ENCODE assay signal across 12 mouse cellular contexts in genomic region chr7:105513845-105514291, GRCm38 (mm10). TPM values are rescaled to one million over a fixed set of nuclear protein-coding genes. Genes with fewer than 3 reads are reported as not detected.
DNase-seq lines count a peak whose midpoint lies in the region; ATAC-seq and TF ChIP-seq lines count a peak whose summit lies in the region.
"Had no signal": no experiment of that assay in that cellular context is flagged by ENCODE, and none has a peak within 500 bp of the region (broad histone marks: within the 10 kb centered on the region; RNA-seq: fewer than 3 reads in every experiment).

No protein-coding gene starts in this region.

- no peak overlapping the region for H3K9ac ChIP-seq in midbrain, embryonic 12.5 days (replicated peaks)
- no peak overlapping the region for H3K9ac ChIP-seq in midbrain, embryonic 11.5 days (ENCODE audit: low read length)
- H3K9ac ChIP-seq in hindbrain, embryonic 16.5 days (ENCODE audit: low read depth, low read length), result no peak overlapping the region
- no peak overlapping the region for H3K9ac ChIP-seq in intestine, postnatal 0 days (ENCODE audit: low read depth, low read length)
- H3K9ac ChIP-seq: limb, embryonic 13.5 days had no signal

- H3K27me3 ChIP-seq in midbrain, embryonic 12.5 days, result peaks cover 59% of the 10 kb centered on the region
- H3K27me3 ChIP-seq in midbrain, embryonic 11.5 days (ENCODE audit: control insufficient read depth, insufficient read depth, low read length), result peaks cover 35% of the 10 kb centered on the region
- no peaks in the 10 kb centered on the region for H3K27me3 ChIP-seq in hindbrain, embryonic 16.5 days (replicated peaks; ENCODE audit: control insufficient read depth, insufficient read depth, low read length)
- no peaks in the 10 kb centered on the region for H3K27me3 ChIP-seq in intestine, postnatal 0 days (replicated peaks; ENCODE audit: control insufficient read depth, insufficient read depth, low read length)

- H3K27ac ChIP-seq in midbrain, embryonic 12.5 days (replicated peaks), result no peak overlapping the region
- no peak overlapping the region for H3K27ac ChIP-seq in midbrain, embryonic 11.5 days (ENCODE audit: low read depth, low read length)
- H3K27ac ChIP-seq in hindbrain, embryonic 16.5 days (ENCODE audit: low read depth, low read length), result no peak overlapping the region
- no peak overlapping the region for H3K27ac ChIP-seq in intestine, postnatal 0 days (ENCODE audit: low read depth, low read length)
- H3K27ac ChIP-seq: limb, embryonic 13.5 days; stomach, postnatal 0 days had no signal

- WGBS in midbrain, embryonic 12.5 days, result 57% methylated on average over 5 of the region's 5 CpGs
- 73% methylated on average over 5 of the region's 5 CpGs for WGBS in midbrain, embryonic 11.5 days
- WGBS in hindbrain, embryonic 16.5 days, result 45% methylated on average over 5 of the region's 5 CpGs
- 53% methylated on average over 5 of the region's 5 CpGs for WGBS in intestine, postnatal 0 days

- no peak overlapping the region for H3K4me3 ChIP-seq in midbrain, embryonic 12.5 days
- H3K4me3 ChIP-seq in midbrain, embryonic 11.5 days (ENCODE audit: low read depth, low read length), result no peak overlapping the region
- no peak overlapping the region for H3K4me3 ChIP-seq in hindbrain, embryonic 16.5 days (ENCODE audit: low read length)
- H3K4me3 ChIP-seq in intestine, postnatal 0 days (ENCODE audit: low read depth, low read length), result no peak overlapping the region
- H3K4me3 ChIP-seq: limb, embryonic 13.5 days had no signal

- peak; percentile 47; the same call in 1 of the 2 replicates for ATAC-seq in midbrain, embryonic 12.5 days (ENCODE audit: low FRiP score, low read depth)
- no peak for ATAC-seq in midbrain, embryonic 11.5 days (ENCODE audit: low FRiP score)
- ATAC-seq in hindbrain, embryonic 16.5 days, result peak; percentile 89
- ATAC-seq in intestine, postnatal 0 days, result no peak
- ATAC-seq: intestine, embryonic 16.5 days had no signal

- H3K4me2 ChIP-seq in midbrain, embryonic 12.5 days (replicated peaks), result no peak overlapping the region
- H3K4me2 ChIP-seq in midbrain, embryonic 11.5 days, result no peak overlapping the region
- no peak overlapping the region for H3K4me2 ChIP-seq in hindbrain, embryonic 16.5 days (ENCODE audit: low read length)
- H3K4me2 ChIP-seq in intestine, postnatal 0 days (replicated peaks; ENCODE audit: low read depth), result no peak overlapping the region
- H3K4me2 ChIP-seq: limb, embryonic 13.5 days had no signal

- no peaks in the 10 kb centered on the region for H3K9me3 ChIP-seq in midbrain, embryonic 12.5 days
- H3K9me3 ChIP-seq in midbrain, embryonic 11.5 days (ENCODE audit: control insufficient read depth, low read length), result no peaks in the 10 kb centered on the region
- H3K9me3 ChIP-seq in hindbrain, embryonic 16.5 days (ENCODE audit: control insufficient read depth, low read length), result no peaks in the 10 kb centered on the region
- no peaks in the 10 kb centered on the region for H3K9me3 ChIP-seq in intestine, postnatal 0 days (ENCODE audit: control insufficient read depth)
- H3K9me3 ChIP-seq: limb, embryonic 13.5 days had no signal

- no peaks in the 10 kb centered on the region for H3K36me3 ChIP-seq in midbrain, embryonic 12.5 days
- H3K36me3 ChIP-seq in midbrain, embryonic 11.5 days (ENCODE audit: control insufficient read depth, insufficient read depth, low read length), result no peaks in the 10 kb centered on the region
- no peaks in the 10 kb centered on the region for H3K36me3 ChIP-seq in hindbrain, embryonic 16.5 days (ENCODE audit: control insufficient read depth, insufficient read depth, low read length)
- H3K36me3 ChIP-seq in intestine, postnatal 0 days (ENCODE audit: control insufficient read depth, insufficient read depth), result no peaks in the 10 kb centered on the region
- H3K36me3 ChIP-seq: limb, embryonic 13.5 days had no signal

- H3K4me1 ChIP-seq in midbrain, embryonic 12.5 days, result peaks cover 5% of the 10 kb centered on the region; the same call in 1 of the 2 replicates
- H3K4me1 ChIP-seq in midbrain, embryonic 11.5 days (ENCODE audit: control insufficient read depth, insufficient read depth, low read length), result peaks cover 6% of the 10 kb centered on the region
- H3K4me1 ChIP-seq in hindbrain, embryonic 16.5 days (ENCODE audit: control insufficient read depth, insufficient read depth, low read depth, low read length), result peaks cover 2% of the 10 kb centered on the region
- H3K4me1 ChIP-seq in intestine, postnatal 0 days (replicated peaks; ENCODE audit: control insufficient read depth, insufficient read depth, low read length), result no peaks in the 10 kb centered on the region
- H3K4me1 ChIP-seq: limb, embryonic 13.5 days had no signal

- DNase-seq in embryo, embryonic 10 days (ENCODE audit: low spot score), result peak; percentile 16
- no peak for DNase-seq in embryo, embryonic 9.5 days (ENCODE audit: extremely low spot score)
- DNase-seq in midbrain, embryonic 11.5 days (ENCODE audit: low spot score, missing footprints), result no peak
- peak; percentile 15 for DNase-seq in retina, embryonic 14.5 days (ENCODE audit: low spot score)
- no peak for DNase-seq in ovary, postnatal 14 days (ENCODE audit: low spot score)
- DNase-seq: heart, postnatal 10 days had no signal

- TF ChIP-seq CTCF in intestine, postnatal 0 days (IDR thresholded peaks at IDR 0.05; ENCODE audit: low read depth), result no peak

RNA-seq across cellular contexts. Expression of gene Cavin3, which starts 31.8 kb away (rescaled TPM):
- 28.0 and 36.3 TPM in 2 replicates for polyA plus RNA-seq in midbrain, embryonic 12.5 days (2016; fragmentation: Nextera tagmentation; extraction: Ambion mirVana)
- 24.2 and 24.9 TPM in 2 replicates for polyA plus RNA-seq in midbrain, embryonic 11.5 days (2014; fragmentation: Nextera tagmentation; extraction: Ambion mirVana)
- polyA plus RNA-seq in hindbrain, embryonic 16.5 days (2015; fragmentation: Nextera tagmentation; extraction: Ambion mirVana), result 43.0 TPM in 2 replicates
- polyA plus RNA-seq in intestine, postnatal 0 days (2015; fragmentation: Nextera tagmentation; extraction: Ambion mirVana), result 79.9 and 80.1 TPM in 2 replicates

RNA-seq across cellular contexts. Expression of gene Smpd1, which starts 40.3 kb away (rescaled TPM):
- 48.5 and 51.1 TPM in 2 replicates for polyA plus RNA-seq in midbrain, embryonic 12.5 days (2016; fragmentation: Nextera tagmentation; extraction: Ambion mirVana)
- polyA plus RNA-seq in midbrain, embryonic 11.5 days (2014; fragmentation: Nextera tagmentation; extraction: Ambion mirVana), result 42.0 and 47.3 TPM in 2 replicates
- polyA plus RNA-seq in hindbrain, embryonic 16.5 days (2015; fragmentation: Nextera tagmentation; extraction: Ambion mirVana), result 110 and 111 TPM in 2 replicates
- polyA plus RNA-seq in intestine, postnatal 0 days (2015; fragmentation: Nextera tagmentation; extraction: Ambion mirVana), result 22.4 and 25.4 TPM in 2 replicates

Comparison
In these comparisons a context has a peak if more than half of its experiments do, and no peak if none do; other contexts are left out.
1. DNase-seq: peak in embryo, embryonic 10 days (single experiment) and retina, embryonic 14.5 days (single experiment); none in embryo, embryonic 9.5 days (single experiment), midbrain, embryonic 11.5 days (single experiment) and ovary, postnatal 14 days (single experiment).
2. ATAC-seq: peak in midbrain, embryonic 12.5 days (single experiment) and hindbrain, embryonic 16.5 days (single experiment); none in midbrain, embryonic 11.5 days (single experiment) and intestine, postnatal 0 days (single experiment).